Mouse (Mus musculus): ENCODE data around the gene Jaml. TPM values are rescaled to one million over a fixed set of nuclear protein-coding genes. Genes with fewer than 3 reads are reported as not detected.

Gene Jaml
- polyA plus RNA-seq, 1 experiment from 2014 or later: 0.45 TPM

Other genes starting within 250 kb of the Jaml start
- 30.3 and 31.6 TPM in 2 replicates for gene Kmt2a, start 197.9 kb upstream of the Jaml start, polyA plus RNA-seq (2015; fragmentation: Nextera tagmentation; extraction: Ambion mirVana)
- gene Atp5l, start 158.4 kb upstream of the Jaml start, polyA plus RNA-seq (2015; fragmentation: Nextera tagmentation; extraction: Ambion mirVana): 730 and 763 TPM in 2 replicates
- 37.0 and 39.0 TPM in 2 replicates for gene Ube4a, start 113.6 kb upstream of the Jaml start, polyA plus RNA-seq (2015; fragmentation: Nextera tagmentation; extraction: Ambion mirVana)
- gene Cd3g, start 98.8 kb upstream of the Jaml start, polyA plus RNA-seq (2015; fragmentation: Nextera tagmentation; extraction: Ambion mirVana): not detected in 2 replicates
- not detected in 2 replicates for gene Cd3d, start 97.4 kb upstream of the Jaml start, polyA plus RNA-seq (2015; fragmentation: Nextera tagmentation; extraction: Ambion mirVana)
- not detected in 2 replicates for gene Cd3e, start 69.6 kb upstream of the Jaml start, polyA plus RNA-seq (2015; fragmentation: Nextera tagmentation; extraction: Ambion mirVana)
- gene Mpzl2, start 39.4 kb upstream of the Jaml start, polyA plus RNA-seq (2015; fragmentation: Nextera tagmentation; extraction: Ambion mirVana): 0.34 and 0.63 TPM in 2 replicates
- gene Mpzl3, start 24.0 kb upstream of the Jaml start, polyA plus RNA-seq (2015; fragmentation: Nextera tagmentation; extraction: Ambion mirVana): 1.1 and 1.5 TPM in 2 replicates
- 5.3 and 5.7 TPM in 2 replicates for gene Scn2b, start 38.6 kb downstream of the Jaml start, polyA plus RNA-seq (2015; fragmentation: Nextera tagmentation; extraction: Ambion mirVana)
- gene Scn4b, start 59.2 kb downstream of the Jaml start, polyA plus RNA-seq (2015; fragmentation: Nextera tagmentation; extraction: Ambion mirVana): 0.10 and 0.34 TPM in 2 replicates
- 0.10 TPM in 1 of 2 replicates, not detected in the other for gene BC049352, start 102.8 kb downstream of the Jaml start, polyA plus RNA-seq (2015; fragmentation: Nextera tagmentation; extraction: Ambion mirVana)
- not detected in 2 replicates for gene Tmprss4, start 124.9 kb downstream of the Jaml start, polyA plus RNA-seq (2015; fragmentation: Nextera tagmentation; extraction: Ambion mirVana)
- 0.42 and 0.49 TPM in 2 replicates for gene Il10ra, start 190.0 kb downstream of the Jaml start, polyA plus RNA-seq (2015; fragmentation: Nextera tagmentation; extraction: Ambion mirVana)
- gene Tmprss13, start 239.9 kb downstream of the Jaml start, polyA plus RNA-seq (2015; fragmentation: Nextera tagmentation; extraction: Ambion mirVana): not detected in 2 replicates

Measured in forebrain, embryonic 15.5 days (tissue).